Mouse (Mus musculus): ENCODE data around the gene Ankrd54.
A peak's percentile ranks its signal among the peaks of the same experiment; 100 is the strongest.

Gene Ankrd54

GRCm38 (mm10) chr15:79074913-79075532, 12.3 kb upstream of the Ankrd54 start, which contains the start of gene Eif3l:
Gene Eif3l (plus strand): TSS chr15:79075179.
- peak; percentile 83 to 84 for DNase-seq

DNA sequence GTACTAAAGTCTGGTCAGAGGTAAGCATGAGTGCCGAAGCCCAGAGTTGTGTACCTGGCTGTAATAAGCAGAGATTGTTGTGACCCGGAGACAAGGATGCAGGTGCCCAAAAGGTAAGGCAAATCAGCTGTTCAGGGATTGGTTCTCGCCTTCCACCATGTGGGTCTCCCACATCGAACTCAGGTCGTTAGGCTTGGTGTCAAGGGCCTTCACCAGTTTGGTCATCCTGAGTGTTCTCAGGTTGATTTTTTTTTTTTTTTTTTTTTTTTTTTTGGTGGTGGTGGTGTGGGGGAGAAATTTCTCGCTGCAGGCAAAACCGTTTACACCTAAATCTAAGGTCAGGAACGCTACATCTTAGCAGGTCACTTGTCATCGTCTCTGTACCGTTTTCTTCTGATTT, 11.8 kb upstream of the Ankrd54 start:
- no peak for DNase-seq

DNA sequence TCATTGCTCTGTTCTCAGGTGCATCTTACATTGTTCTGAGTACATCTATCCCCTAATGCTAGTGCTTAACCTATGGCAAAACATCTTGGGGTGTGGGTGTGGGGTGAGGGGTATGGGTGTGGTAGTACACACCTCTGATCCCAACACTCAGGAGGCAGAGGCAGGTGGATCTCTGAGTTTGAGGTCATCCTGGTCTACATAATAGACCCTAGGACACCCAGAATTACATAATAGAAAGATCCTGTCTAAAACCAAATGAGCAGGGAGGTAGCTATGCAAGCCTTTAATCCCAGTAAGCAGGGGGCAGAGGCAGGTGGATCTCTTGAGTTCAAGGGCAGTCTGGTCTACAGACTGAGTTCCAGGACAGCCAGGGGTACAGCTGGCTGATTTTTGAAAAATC, 11.1 kb upstream of the Ankrd54 start:
- DNase-seq, result no peak

DNA sequence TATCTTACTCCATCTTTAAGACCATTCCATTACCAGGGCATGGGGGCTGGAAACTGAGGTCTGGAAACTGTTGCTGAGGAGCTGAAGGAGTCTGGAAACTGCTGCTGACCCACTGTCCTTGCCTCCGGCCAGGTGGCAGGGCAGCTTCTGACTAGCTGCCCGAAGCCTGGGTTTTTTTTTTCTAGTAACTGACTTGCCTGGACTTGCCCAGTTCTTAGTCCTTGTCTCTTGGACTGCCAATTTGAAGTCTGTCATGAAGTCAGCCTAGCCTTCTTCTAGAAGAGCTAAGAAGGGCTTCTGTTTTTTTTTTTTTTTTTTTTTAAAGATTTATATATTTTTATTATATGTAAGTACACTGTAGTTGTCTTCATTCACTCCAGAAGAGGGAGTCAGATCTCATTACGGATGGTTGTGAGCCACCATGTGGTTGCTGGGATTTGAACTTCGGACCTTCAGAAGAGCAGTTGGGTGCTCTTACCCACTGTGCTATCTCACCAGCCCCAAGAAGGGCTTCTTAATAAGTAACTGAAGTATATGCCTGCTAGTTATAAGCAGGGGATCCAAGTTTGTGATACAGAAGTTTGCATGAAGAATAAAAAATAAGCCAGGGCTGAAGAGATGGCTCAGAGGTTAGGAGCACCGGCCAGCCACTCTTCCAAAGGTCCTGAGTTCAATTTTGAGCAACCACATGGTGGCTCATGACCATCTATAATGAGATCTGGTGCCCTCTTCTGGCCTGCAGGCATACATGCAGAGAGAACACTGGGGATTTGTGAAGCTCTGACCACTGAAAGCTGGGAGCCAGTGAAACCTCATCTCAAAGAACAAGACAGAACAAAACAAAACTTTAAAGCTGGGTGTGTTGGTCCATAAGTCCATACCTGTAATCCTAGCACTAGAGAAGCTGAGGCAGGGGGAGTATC, 8.7 kb upstream of the Ankrd54 start:
- DNase-seq, result peak; percentile 58 to 66

DNA sequence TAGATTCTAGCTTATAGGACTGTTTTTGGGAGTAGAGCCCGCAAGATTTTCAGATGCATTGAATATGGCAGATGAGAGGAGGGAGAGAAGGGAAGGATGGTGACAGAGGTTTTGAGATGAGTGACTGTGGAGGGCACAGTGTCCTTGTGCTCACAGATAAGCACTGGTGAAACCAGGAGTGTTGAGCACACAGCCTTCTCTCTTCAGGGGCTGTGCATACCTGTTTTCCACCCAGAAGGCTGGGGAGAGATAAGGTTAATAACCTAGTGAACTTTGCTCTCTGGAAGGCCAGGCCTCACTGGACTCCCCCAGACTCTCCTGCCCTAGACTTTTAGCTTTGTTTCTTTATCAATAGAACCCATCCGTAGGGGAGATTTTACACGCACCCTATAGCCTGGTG, 5.7 kb upstream of the Ankrd54 start:
- DNase-seq, result no peak

DNA sequence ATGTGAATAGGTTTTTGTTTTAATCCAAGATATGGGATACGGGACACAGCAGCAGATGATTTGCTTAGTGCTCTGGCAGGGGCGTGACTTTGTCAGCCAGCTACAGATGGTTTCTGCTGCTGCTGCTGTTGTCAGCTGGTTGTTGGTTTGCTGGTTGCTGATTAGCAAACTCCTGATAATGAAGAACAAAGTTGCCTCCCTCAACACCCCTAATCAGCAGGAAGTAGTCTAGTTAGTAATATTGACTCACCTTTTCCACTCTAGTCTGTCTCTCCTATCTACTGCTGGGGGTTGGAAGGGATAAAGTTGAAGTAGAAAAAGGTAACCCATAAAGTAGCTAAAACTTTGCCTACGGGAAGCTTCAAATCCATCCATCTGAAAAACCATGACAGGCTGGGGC, 4.9 kb upstream of the Ankrd54 start:
- DNase-seq, result no peak

DNA sequence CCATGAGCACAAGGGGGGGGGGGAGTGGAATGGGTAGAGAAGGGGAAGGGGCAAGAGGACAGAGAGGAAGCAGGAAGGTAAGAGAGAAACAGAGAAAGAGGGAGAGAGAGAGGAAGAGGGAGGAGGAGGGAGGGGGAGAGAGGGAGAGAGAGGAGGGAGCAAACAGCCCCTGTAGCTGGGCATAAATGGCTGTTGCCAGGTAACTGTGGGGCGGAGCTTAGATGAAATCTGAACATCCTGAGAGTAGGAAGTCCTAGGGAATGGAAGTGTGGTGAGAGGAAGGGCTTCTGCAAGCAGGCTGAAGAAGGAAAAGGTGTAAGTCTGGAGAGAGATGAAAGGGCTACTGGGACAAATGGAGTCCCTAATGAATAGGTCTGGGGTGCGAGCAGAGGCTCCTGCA, 3.6 kb upstream of the Ankrd54 start:
- no peak for DNase-seq

- DNase-seq, result no peak
These were observed 2.5 kb upstream of the Ankrd54 start for GRCm38 (mm10) chr15:79065086-79065770.

DNA sequence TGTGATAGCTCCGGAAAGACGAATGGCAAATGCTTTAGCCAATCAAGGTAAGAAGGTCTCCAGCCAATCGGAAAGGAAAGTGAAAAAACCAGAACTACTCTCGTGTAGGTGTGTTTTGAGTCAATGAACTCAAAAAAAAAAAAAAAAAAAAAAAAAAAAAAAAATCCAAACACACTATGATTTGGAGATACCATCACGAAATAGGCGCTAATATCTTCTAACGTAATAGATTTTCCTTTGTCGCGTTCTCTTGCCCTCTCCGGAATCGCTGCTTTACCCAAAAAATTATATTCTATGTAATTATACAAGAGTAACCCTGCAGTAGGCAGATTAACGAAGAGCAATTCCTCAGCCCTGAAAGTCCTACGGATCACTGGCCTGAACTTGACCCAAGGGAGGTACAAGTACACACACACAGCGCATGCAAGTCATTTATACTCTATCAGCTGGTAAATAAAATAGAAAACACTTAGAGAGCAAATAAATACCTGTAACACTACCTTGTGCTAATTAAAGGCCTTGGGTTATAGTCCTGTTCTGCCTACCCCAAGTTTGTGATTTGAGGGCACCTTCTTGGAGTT, 557 bp upstream of the Ankrd54 start:
- no peak for DNase-seq

DNA sequence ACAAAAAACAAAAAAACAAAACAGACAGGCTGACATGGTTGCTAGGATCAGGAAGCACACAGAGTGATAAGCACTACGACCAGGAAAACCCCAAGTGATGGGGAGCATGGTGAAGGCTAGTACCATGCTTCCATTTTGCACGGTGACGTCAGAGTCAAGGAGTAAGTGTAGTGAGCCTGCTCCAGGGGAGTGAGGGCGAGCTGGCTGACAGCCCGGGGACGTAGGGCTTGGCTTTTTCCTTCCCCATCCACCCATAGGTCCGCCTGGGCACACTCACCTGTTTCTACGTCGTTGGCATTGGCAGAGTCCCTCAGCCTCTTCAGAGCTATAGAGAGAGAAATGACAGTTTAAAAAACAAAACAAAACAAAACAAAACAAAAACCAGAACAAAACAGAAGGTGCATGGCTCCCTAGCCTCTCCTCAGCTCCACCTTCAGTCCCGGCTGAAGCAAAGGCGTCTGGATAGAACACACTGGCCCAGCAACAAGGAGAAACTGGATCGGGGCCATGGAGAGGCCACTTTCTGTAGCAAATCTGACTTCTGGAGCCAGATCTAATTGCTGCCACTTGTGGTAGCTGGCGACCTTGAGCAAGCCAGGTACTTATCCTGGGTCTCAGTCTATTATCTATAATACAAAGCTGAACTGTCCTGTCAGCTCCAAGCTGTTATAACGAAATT, 1.7 kb downstream of the Ankrd54 start:
- DNase-seq, result no peak

DNA sequence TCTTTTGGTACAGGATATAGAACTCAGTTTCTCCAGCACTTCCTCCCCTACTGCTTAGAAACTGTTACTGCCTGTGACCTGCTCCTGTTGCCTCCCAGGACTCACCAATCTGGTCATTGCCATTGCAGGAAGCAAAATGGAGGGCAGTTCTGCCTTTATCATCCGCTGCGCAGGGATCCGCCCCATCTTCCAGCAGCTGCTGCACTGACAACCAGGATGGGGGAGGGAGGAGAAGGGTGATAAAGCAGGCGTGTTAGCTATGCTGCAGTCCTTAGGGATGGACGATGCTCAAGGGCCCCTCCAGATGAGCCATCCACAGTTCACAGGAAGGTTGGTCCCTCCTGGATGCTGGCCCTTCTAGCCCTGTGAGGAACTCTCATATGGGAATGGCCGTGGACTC, 4.8 kb downstream of the Ankrd54 start:
- no peak for DNase-seq

DNA sequence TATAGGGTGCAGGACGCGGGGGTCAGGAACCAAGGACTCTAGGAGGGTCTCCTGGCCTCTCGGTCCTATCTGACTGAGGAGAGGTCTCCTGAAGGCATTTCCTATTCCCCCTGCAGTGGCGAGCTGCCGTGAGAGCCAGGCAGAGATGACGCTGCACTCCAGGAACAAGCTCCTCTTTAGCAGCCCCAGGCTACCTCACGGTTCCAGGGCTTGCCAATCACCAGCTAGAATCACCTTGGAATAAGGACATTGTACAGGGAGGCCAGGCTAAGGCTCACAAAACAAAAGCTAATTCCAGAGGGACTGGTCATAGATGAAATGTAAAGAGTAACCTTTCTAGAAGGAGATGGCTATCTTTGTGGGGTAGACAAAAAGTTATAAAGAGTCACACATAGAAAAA, 6.1 kb downstream of the Ankrd54 start:
- DNase-seq, result no peak

GRCm38 (mm10) chr15:79052366-79052765, 10.3 kb downstream of the Ankrd54 start:
- DNase-seq, result no peak

DNA sequence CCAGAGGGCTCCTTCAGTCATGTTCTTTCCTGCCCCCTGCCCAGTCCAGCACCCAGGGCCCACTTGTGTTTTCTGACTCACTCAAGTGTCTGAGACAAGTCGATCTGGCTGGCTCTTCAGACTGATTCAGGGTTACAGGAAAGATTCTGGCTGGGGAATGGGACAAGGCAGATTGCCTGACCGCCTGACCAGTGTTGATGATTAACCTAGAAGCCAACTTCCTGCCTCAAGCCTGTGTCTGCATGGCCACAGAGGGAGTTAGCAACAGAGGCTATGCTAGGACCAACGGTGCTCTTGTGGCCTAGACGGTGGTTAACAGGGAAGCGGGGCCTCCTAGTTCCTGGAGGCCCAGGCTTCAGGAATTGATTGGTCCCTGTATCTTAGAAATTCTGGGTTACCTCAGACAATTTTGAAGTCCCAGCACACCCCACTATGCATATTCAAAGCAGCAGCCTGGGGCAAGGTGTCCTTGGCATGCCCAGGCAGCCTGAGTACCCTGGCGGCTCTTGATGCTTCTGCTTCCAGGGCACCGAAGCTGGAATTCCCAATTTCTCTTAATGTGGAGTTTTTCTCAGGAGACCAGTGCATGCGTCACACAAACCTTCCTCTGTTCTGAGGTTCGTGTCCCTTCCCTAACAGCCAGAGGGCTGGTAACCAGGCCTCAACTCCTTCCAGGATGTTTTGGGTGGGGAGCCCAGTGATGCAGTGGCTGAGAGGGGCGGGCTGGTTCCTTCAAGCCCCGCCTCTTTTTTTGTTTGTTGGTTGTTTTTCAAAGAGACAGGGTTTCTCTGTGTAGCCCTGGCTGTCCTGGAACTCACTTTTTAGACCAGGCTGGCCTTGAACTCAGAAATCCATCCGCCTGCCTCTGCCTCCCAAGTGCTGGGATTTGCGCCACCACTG, 11.0 kb downstream of the Ankrd54 start:
- no peak for DNase-seq

GRCm38 (mm10) chr15:79050964-79051363, 11.7 kb downstream of the Ankrd54 start:
- no peak for DNase-seq

- no peak for DNase-seq
These were observed 12.4 kb downstream of the Ankrd54 start for GRCm38 (mm10) chr15:79050160-79050845.

DNA sequence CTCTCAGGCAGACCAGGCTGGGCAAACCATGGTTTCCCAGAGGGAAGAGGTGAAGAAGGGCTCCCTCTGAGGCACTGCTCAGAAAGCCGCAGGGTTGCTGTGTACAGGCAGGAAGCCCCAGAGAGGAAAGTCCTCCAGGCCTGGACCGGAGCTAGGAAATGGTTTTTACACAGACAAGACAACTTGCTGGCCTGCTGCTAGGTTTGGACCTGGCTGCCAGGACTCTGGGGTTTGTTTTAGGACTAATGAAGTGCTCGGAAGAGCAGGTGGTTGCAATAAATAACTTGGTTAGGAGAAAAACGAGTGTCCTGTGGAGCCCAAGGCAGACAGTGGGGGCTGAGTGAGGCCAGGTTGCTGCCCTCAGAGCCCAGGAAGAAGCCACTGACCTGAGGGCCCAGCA, 14.5 kb downstream of the Ankrd54 start:
- DNase-seq, result no peak

GRCm38 (mm10) chr15:79044837-79045236, 17.9 kb downstream of the Ankrd54 start:
- no peak for DNase-seq

DNA sequence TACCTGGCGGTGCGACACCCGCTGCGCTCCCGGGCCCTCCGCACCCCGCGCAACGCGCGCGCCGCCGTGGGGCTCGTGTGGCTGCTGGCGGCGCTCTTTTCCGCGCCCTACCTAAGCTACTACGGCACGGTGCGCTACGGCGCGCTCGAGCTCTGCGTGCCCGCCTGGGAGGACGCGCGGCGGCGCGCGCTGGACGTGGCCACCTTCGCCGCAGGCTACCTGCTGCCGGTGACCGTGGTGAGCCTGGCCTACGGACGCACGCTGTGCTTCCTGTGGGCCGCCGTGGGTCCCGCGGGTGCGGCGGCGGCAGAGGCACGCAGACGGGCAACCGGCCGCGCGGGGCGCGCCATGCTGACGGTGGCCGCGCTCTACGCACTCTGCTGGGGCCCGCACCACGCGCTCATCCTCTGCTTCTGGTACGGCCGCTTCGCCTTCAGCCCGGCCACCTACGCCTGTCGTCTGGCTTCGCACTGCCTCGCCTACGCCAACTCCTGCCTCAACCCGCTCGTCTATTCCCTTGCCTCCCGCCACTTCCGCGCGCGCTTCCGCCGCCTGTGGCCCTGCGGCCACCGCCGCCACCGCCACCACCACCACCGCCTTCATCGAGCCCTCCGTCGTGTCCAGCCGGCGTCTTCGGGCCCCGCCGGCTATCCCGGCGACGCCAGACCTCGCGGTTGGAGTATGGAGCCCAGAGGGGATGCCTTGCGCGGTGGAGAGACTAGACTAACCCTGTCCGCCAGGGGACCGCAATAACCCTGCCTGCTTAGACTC, 19.8 kb downstream of the Ankrd54 start:
- DNase-seq, result no peak

DNA sequence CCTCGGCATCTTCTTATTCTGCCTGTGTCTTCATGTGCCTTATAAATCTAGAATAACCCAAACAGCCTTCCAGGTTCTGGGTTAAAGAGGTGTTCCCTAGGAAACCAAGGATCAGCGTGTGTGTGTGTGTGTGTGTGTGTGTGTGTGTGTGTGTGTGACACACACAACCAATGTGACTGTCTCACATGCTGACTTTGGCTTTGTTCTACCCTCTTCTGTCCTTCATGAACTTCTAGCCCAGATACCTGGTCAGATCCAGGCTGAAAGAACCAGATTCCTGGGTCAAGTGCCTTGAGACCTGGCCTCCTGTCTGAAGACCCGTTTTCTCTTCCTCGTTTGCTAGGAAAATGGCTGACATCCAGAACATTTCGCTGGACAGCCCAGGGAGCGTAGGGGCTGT, 21.1 kb downstream of the Ankrd54 start, which contains the start of gene Galr3:
Galr3 (plus strand) TSS at position 301 of the 400 bp plus-strand sequence.
- no peak for DNase-seq
